Mouse (Mus musculus) brain, embryonic 14.5 days (tissue): ENCODE measurements around the gene Ugt1a5.
"Not testable (repeated sequence)": the region's sequence is repeated elsewhere in the genome, so short reads cannot be mapped to it uniquely, and the experiment has no call there.

Experiments
- CTCF ChIP-seq: fragments of 200-500 bp; IDR thresholded peaks from 2 replicates; pipeline ENCODE4 v1.5.1; 2012; ENCODE audit warnings: inconsistent platforms, mild to moderate bottlenecking, moderate library complexity, borderline replicate concordance; ENCODE audit not compliant: insufficient read depth, insufficient read length; ENCODE audit errors: extremely low read depth
- POLR2A ChIP-seq: fragments of 200-500 bp; IDR thresholded peaks from 2 replicates; pipeline ENCODE4 v1.6.1; 2012; ENCODE audit warnings: mild to moderate bottlenecking, inconsistent platforms, borderline replicate concordance; ENCODE audit not compliant: poor library complexity, insufficient read depth, insufficient read length, severe bottlenecking; ENCODE audit errors: extremely low read depth

- not testable (repeated sequence) for TF ChIP-seq POLR2A
- TF ChIP-seq CTCF = peak; percentile 35; the same call in 1 of the 2 replicates
Measured at GRCm38 (mm10) chr1:88143966-88144675, 21.7 kb upstream of the Ugt1a5 start.
